Mouse (Mus musculus) adrenal gland, postnatal 36 days (tissue): Measurements from ENCODE around the gene Borcs5. TPM values are rescaled to one million over a fixed set of nuclear protein-coding genes. Genes with fewer than 3 reads are reported as not detected.

Source experiments
- total RNA-seq, 2 experiments: library from RNA; stranded (reverse); gene quantifications; 2 replicates each; pipeline ENCODE4 v1.2.3; 2021

Gene Borcs5
- total RNA-seq, 2 experiments from 2014 or later: 13.7 to 15.4 TPM

Other genes with a start within 250 kb of the Borcs5 start
- not detected for gene Bcl2l14, start 243.2 kb upstream of the Borcs5 start, total RNA-seq
- 10 to 100 TPM; 91.4 to 97.7 TPM for gene Lrp6, start 72.5 kb upstream of the Borcs5 start, total RNA-seq
- 1 to 10 TPM; 4.4 to 4.9 TPM for gene Mansc1, start 7.0 kb upstream of the Borcs5 start, total RNA-seq
- gene Dusp16, start 153.1 kb downstream of the Borcs5 start, total RNA-seq: 10 to 100 TPM; 24.0 to 26.6 TPM
- 10 to 100 TPM; 30.0 to 35.0 TPM for gene Crebl2, start 190.6 kb downstream of the Borcs5 start, total RNA-seq